Mouse (Mus musculus) CH12.LX (cell line): ENCODE measurements at regions not wholly inside any gene's neighbourhood (a gene's known extent, or its start where the extent isn't known, plus 50 kb on each side); places are given as distances from the start of the nearest gene placed in this dataset.

Source experiments
- DNase-seq: peaks from one replicate; pipeline ENCODE4 v3.0.0-alpha.2; 2013; ENCODE audit errors: extremely low read depth
- H3K27ac ChIP-seq: 2 replicates; pipeline ENCODE4 v1.5.1; 2012; ENCODE audit warnings: low read depth, mild to moderate bottlenecking, control low read depth, moderate library complexity; ENCODE audit not compliant: insufficient read depth
- H3K27me3 ChIP-seq: replicated peaks from 2 replicates; pipeline ENCODE3; 2012; ENCODE audit warnings: inconsistent platforms
- H3K36me3 ChIP-seq, 2 experiments: replicated peaks in 1 of 2; 2 replicates each; pipeline versions ENCODE3 to v1.6.1; 2012; ENCODE audit warnings: inconsistent platforms in 1 of 2, low read length in 1 of 2, mild to moderate bottlenecking in 1 of 2, mixed read lengths in 1 of 2, moderate library complexity in 1 of 2; ENCODE audit not compliant: control insufficient read depth in 1 of 2, insufficient read depth in 1 of 2
- H3K4me1 ChIP-seq, 2 experiments: 2 replicates each; pipeline ENCODE4 v1.6.1; 2012; ENCODE audit warnings: inconsistent platforms in 1 of 2, moderate library complexity in 1 of 2; ENCODE audit not compliant: insufficient read depth in 2 of 2, control insufficient read depth in 1 of 2
- H3K4me2 ChIP-seq: 2 replicates; pipeline ENCODE4 v1.6.1; 2012; ENCODE audit warnings: low read depth, mild to moderate bottlenecking, control low read depth; ENCODE audit not compliant: poor library complexity, insufficient read depth, severe bottlenecking
- H3K4me3 ChIP-seq, 3 experiments: fragments of 150-350 bp in 1 of 3; sonication (generic) in 1 of 3; replicated peaks in 1 of 3; 2 replicates each; pipeline versions ENCODE3 to v1.5.1; 2011 to 2012; ENCODE audit warnings: low read depth in 2 of 3, low read length in 2 of 3, mild to moderate bottlenecking in 2 of 3, moderate library complexity in 2 of 3, control low read depth in 1 of 3, improper control_type of control experiment in 1 of 3, inconsistent platforms in 1 of 3, mixed read lengths in 1 of 3; ENCODE audit not compliant: poor library complexity in 1 of 3
- H3K79me2 ChIP-seq: replicated peaks from 2 replicates; pipeline ENCODE4 v1.6.1; 2012; ENCODE audit warnings: mild to moderate bottlenecking, moderate library complexity; ENCODE audit not compliant: control insufficient read depth, poor library complexity, insufficient read depth, severe bottlenecking; ENCODE audit errors: extremely low read depth
- H3K9ac ChIP-seq: 2 replicates; pipeline ENCODE4 v1.6.1; 2012; ENCODE audit warnings: low read depth, mild to moderate bottlenecking, control low read depth, moderate library complexity; ENCODE audit not compliant: insufficient read depth
- H3K9me3 ChIP-seq: replicated peaks from 2 replicates; pipeline ENCODE3; 2012; ENCODE audit warnings: low read length, inconsistent platforms, mixed read lengths
- CHD1 ChIP-seq: IDR thresholded peaks from 2 replicates; pipeline ENCODE4 v1.6.1; 2012; ENCODE audit warnings: low read depth, low read length, improper control_type of control experiment, inconsistent platforms
- CHD2 ChIP-seq: IDR thresholded peaks from 2 replicates; pipeline ENCODE4 v1.6.1; 2011; ENCODE audit warnings: low read length, improper control_type of control experiment
- CTCF ChIP-seq, 2 experiments: IDR thresholded peaks in 1 of 2; conservative IDR thresholded peaks in 1 of 2; 2 replicates each; pipeline ENCODE4 v1.5.1; 2011 to 2012; ENCODE audit warnings: low read depth in 2 of 2, low read length in 2 of 2, improper control_type of control experiment in 1 of 2, inconsistent platforms in 1 of 2, mild to moderate bottlenecking in 1 of 2, moderate library complexity in 1 of 2
- E2F4 ChIP-seq: IDR thresholded peaks from 2 replicates; pipeline ENCODE4 v1.6.1; 2011; ENCODE audit warnings: low read depth, low read length, improper control_type of control experiment; ENCODE audit not compliant: insufficient replicate concordance
- EP300 ChIP-seq: IDR thresholded peaks from 2 replicates; pipeline ENCODE4 v1.6.1; 2011; ENCODE audit warnings: low read length, improper control_type of control experiment
- ETS1 ChIP-seq: conservative IDR thresholded peaks from 2 replicates; pipeline ENCODE4 v1.6.1; 2012; ENCODE audit warnings: low read depth, mild to moderate bottlenecking, inconsistent platforms, low read length, improper control_type of control experiment, moderate library complexity
- GABPA ChIP-seq: IDR thresholded peaks from 2 replicates; pipeline ENCODE4 v1.6.1; 2012; ENCODE audit warnings: low read depth, low read length, improper control_type of control experiment, inconsistent platforms; ENCODE audit not compliant: insufficient replicate concordance
- HCFC1 ChIP-seq: IDR thresholded peaks from 2 replicates; pipeline ENCODE4 v1.6.1; 2012; ENCODE audit warnings: low read depth, mild to moderate bottlenecking, inconsistent platforms, low read length, improper control_type of control experiment
- IRF4 ChIP-seq: IDR thresholded peaks from 2 replicates; pipeline ENCODE4 v1.6.1; 2014; ENCODE audit warnings: low read depth, mild to moderate bottlenecking, inconsistent platforms, low read length, improper control_type of control experiment
- KAT2A ChIP-seq: IDR thresholded peaks from 2 replicates; pipeline ENCODE4 v1.6.1; 2012; ENCODE audit warnings: low read length, improper control_type of control experiment, inconsistent platforms; ENCODE audit not compliant: insufficient replicate concordance
- MAFK ChIP-seq: IDR thresholded peaks from 2 replicates; pipeline ENCODE4 v1.6.1; 2011; ENCODE audit warnings: low read length, improper control_type of control experiment; ENCODE audit not compliant: insufficient replicate concordance
- MAX ChIP-seq: IDR thresholded peaks from 2 replicates; pipeline ENCODE4 v1.6.1; 2011; ENCODE audit warnings: low read length, improper control_type of control experiment
- MEF2A ChIP-seq: IDR thresholded peaks from 2 replicates; pipeline ENCODE4 v1.6.1; 2014; ENCODE audit warnings: low read depth, mild to moderate bottlenecking, inconsistent platforms, low read length, improper control_type of control experiment, borderline replicate concordance
- MYC ChIP-seq: IDR thresholded peaks from 2 replicates; pipeline ENCODE4 v1.6.1; 2011; ENCODE audit warnings: low read depth, mild to moderate bottlenecking, improper control_type of control experiment, low read length
- RAD21 ChIP-seq: IDR thresholded peaks from 2 replicates; pipeline ENCODE4 v1.6.1; 2011; ENCODE audit warnings: low read depth, mild to moderate bottlenecking, low read length, improper control_type of control experiment, moderate library complexity
- SIN3A ChIP-seq: IDR thresholded peaks from 2 replicates; pipeline ENCODE4 v1.6.1; 2012; ENCODE audit warnings: low read length, improper control_type of control experiment, inconsistent platforms
- TBP ChIP-seq: conservative IDR thresholded peaks from 2 replicates; pipeline ENCODE4 v1.6.1; 2011; ENCODE audit warnings: low read depth, low read length, improper control_type of control experiment
- TCF12 ChIP-seq: IDR thresholded peaks from 2 replicates; pipeline ENCODE4 v1.6.1; 2014; ENCODE audit warnings: low read depth, mild to moderate bottlenecking, inconsistent platforms, low read length, improper control_type of control experiment
- UBTF ChIP-seq: IDR thresholded peaks from 2 replicates; pipeline ENCODE4 v1.6.1; 2012; ENCODE audit warnings: low read depth, mild to moderate bottlenecking, inconsistent platforms, low read length, improper control_type of control experiment, moderate library complexity
- USF2 ChIP-seq: conservative IDR thresholded peaks from 2 replicates; pipeline ENCODE4 v1.6.1; 2011; ENCODE audit warnings: low read depth, low read length, improper control_type of control experiment
- ZC3H11A ChIP-seq: IDR thresholded peaks from 2 replicates; pipeline ENCODE4 v1.6.1; 2012; ENCODE audit warnings: low read depth, mild to moderate bottlenecking, inconsistent platforms, low read length, improper control_type of control experiment
- ZNF384 ChIP-seq: IDR thresholded peaks from 2 replicates; pipeline ENCODE4 v1.6.1; 2012; ENCODE audit warnings: low read depth, low read length, improper control_type of control experiment, inconsistent platforms
- dilution Hi-C: fragments of 300-500 bp; cut with MboI; formaldehyde crosslinking; loops from 2 replicates; pipeline ENCODE4 v1.14.3; 2020; ENCODE audit warnings: low sequenced_read_pairs; ENCODE audit not compliant: extremely low pct_unique_long_range_greater_than_20kb, extremely low pct_ligation_motif_present
- in situ Hi-C: fragments of 300-500 bp; cut with MboI; formaldehyde crosslinking; loops from 3 replicates; pipeline ENCODE4 v1.14.3; 2019; ENCODE audit warnings: low sequenced_read_pairs, low pct_ligation_motif_present, low pct_unique_long_range_greater_than_20kb, mixed read lengths

- in situ Hi-C loops (no loop called here), dilution Hi-C loops (no loop called here)
- no peak for DNase-seq
- Histone ChIP-seq H3K79me2 (no peaks in the 10 kb centered on the region), H3K27me3 (peaks cover 1% of the 10 kb centered on the region), H3K9ac (no peak overlapping the region), H3K4me1 (peaks cover 2 to 19% of the 10 kb centered on the region in 2 experiments; a peak in 3 of 4 replicates), H3K27ac (no peak overlapping the region), H3K36me3 (no peaks in the 10 kb centered on the region), H3K4me2 (no peak overlapping the region), H3K9me3 (no peaks in the 10 kb centered on the region), H3K4me3 (no peak overlapping the region)
- TF ChIP-seq ETS1 (no peak), USF2 (no peak), MYC (no peak), UBTF (no peak), KAT2A (no peak), CHD1 (no peak), MAFK (no peak), CTCF (conservative IDR thresholded peaks at IDR 0.05 in 1 of 2, IDR thresholded peaks at IDR 0.05 in 1 of 2; ENCODE audit: low read depth in 2 of 2, low read length in 2 of 2) (no peak), TCF12 (no peak), E2F4 (no peak), ZNF384 (no peak), SIN3A (no peak), MEF2A (no peak), TBP (no peak), CHD2 (no peak), RAD21 (no peak), MAX (no peak)
Measured at GRCm38 (mm10) chr12:8867104-8867503, 54.4 kb upstream of the Laptm4a start.

- H3K4me2 ChIP-seq = no peak overlapping the region
- no peak for DNase-seq
- dilution Hi-C loops = no loop called here
- in situ Hi-C loops = no loop called here
- H3K9me3 ChIP-seq = no peaks in the 10 kb centered on the region
- no peak overlapping the region for H3K4me3 ChIP-seq
- no peaks in the 10 kb centered on the region for H3K36me3 ChIP-seq
- H3K27me3 ChIP-seq = no peaks in the 10 kb centered on the region
- no peaks in the 10 kb centered on the region for H3K79me2 ChIP-seq
- no peak overlapping the region for H3K9ac ChIP-seq
- no peak overlapping the region for H3K27ac ChIP-seq
- TF ChIP-seq EP300 (no peak), TBP (no peak), HCFC1 (no peak), ZC3H11A (no peak), GABPA (no peak), IRF4 (no peak), ETS1 (no peak), MAFK (no peak)
- TF ChIP-seq, all 38 proteins: peak for 0
- peaks cover 2 to 19% of the 10 kb centered on the region in 2 experiments; a peak in 3 of 4 replicates for H3K4me1 ChIP-seq
Measured at GRCm38 (mm10) chr12:8868690-8869089, 52.8 kb upstream of the Laptm4a start.
